Comparison of ENCODE assay signal across 8 mouse cellular contexts in genomic region chr11:50026521-50027090, GRCm38 (mm10). TPM values are rescaled to one million over a fixed set of nuclear protein-coding genes. Genes with fewer than 3 reads are reported as not detected.
DNase-seq lines count a peak whose midpoint lies in the region; ATAC-seq lines count a peak whose summit lies in the region.

No protein-coding gene starts in this region.

- ATAC-seq in heart, embryonic 11.5 days (replicated peaks; ENCODE audit: insufficient number of reproducible peaks, low FRiP score, low TSS enrichment): no peak
- ATAC-seq in forebrain, embryonic 13.5 days: no peak
- ATAC-seq in limb, embryonic 12.5 days (ENCODE audit: insufficient number of reproducible peaks, insufficient read depth, low FRiP score, low TSS enrichment, low read depth): no peak

- no peaks in the 10 kb centered on the region for H3K36me3 ChIP-seq in heart, embryonic 11.5 days (ENCODE audit: control insufficient read depth, insufficient read depth, low read length)
- H3K36me3 ChIP-seq in forebrain, embryonic 13.5 days (ENCODE audit: poor library complexity, severe bottlenecking): no peaks in the 10 kb centered on the region
- H3K36me3 ChIP-seq in limb, embryonic 12.5 days: no peaks in the 10 kb centered on the region

- no peak overlapping the region for H3K9ac ChIP-seq in heart, embryonic 11.5 days (ENCODE audit: low read depth, low read length)
- peak overlapping the region; percentile 99 for H3K9ac ChIP-seq in forebrain, embryonic 13.5 days
- peak overlapping the region; percentile 98 for H3K9ac ChIP-seq in limb, embryonic 12.5 days (replicated peaks)

- no peak overlapping the region for H3K27ac ChIP-seq in heart, embryonic 11.5 days (ENCODE audit: low read depth, low read length)
- peak overlapping the region; percentile 93 for H3K27ac ChIP-seq in forebrain, embryonic 13.5 days
- no peak overlapping the region for H3K27ac ChIP-seq in limb, embryonic 12.5 days

- peak overlapping the region; percentile 92 for H3K4me2 ChIP-seq in heart, embryonic 11.5 days
- peak overlapping the region; percentile 72 for H3K4me2 ChIP-seq in forebrain, embryonic 13.5 days
- peak overlapping the region; percentile 71 for H3K4me2 ChIP-seq in limb, embryonic 12.5 days

- no peak for DNase-seq in heart, postnatal 14 days
- DNase-seq in monocyte, adult 2 months (ENCODE audit: low read depth in 1 of 2, low spot score in 2 of 2): peak; percentile 24 to 58
- DNase-seq in ovary, postnatal 36 days (ENCODE audit: low spot score): no peak
- no peak for DNase-seq in T-cell, adult 2 months (ENCODE audit: low spot score)
- DNase-seq in cerebellum, adult 11-12 months: no peak

- H3K4me1 ChIP-seq in heart, embryonic 11.5 days (ENCODE audit: control insufficient read depth, insufficient read depth, low read length): 0 out of 2 replicates have a peak, but pooled peaks cover 2% of the 10 kb centered on the region
- peaks cover 37% of the 10 kb centered on the region for H3K4me1 ChIP-seq in forebrain, embryonic 13.5 days
- H3K4me1 ChIP-seq in limb, embryonic 12.5 days (replicated peaks): peaks cover 28% of the 10 kb centered on the region

- no peaks in the 10 kb centered on the region for H3K9me3 ChIP-seq in heart, embryonic 11.5 days (replicated peaks; ENCODE audit: control insufficient read depth, low read length)
- H3K9me3 ChIP-seq in forebrain, embryonic 13.5 days (replicated peaks): no peaks in the 10 kb centered on the region
- H3K9me3 ChIP-seq in limb, embryonic 12.5 days: no peaks in the 10 kb centered on the region

- WGBS in heart, embryonic 11.5 days (ENCODE audit: insufficient replicate concordance): 54% methylated on average over 3 of the region's 3 CpGs
- 19% methylated on average over 3 of the region's 3 CpGs for WGBS in forebrain, embryonic 13.5 days
- 43% methylated on average over 3 of the region's 3 CpGs for WGBS in limb, embryonic 12.5 days

- intact Hi-C loops in heart, postnatal 14 days (cut with DNase I): loop anchor here (5.0 kb wide), 1 partner anchor 41 kb away; no protein-coding TSS in a partner anchor

- H3K27me3 ChIP-seq in heart, embryonic 11.5 days (ENCODE audit: control insufficient read depth, insufficient read depth, low read length): peaks cover 15% of the 10 kb centered on the region
- peaks cover 7% of the 10 kb centered on the region; the same call in 1 of the 2 replicates for H3K27me3 ChIP-seq in forebrain, embryonic 13.5 days
- peaks cover 11% of the 10 kb centered on the region for H3K27me3 ChIP-seq in limb, embryonic 12.5 days

- peak overlapping the region; percentile 86 for H3K4me3 ChIP-seq in heart, embryonic 11.5 days (ENCODE audit: low read depth, low read length)
- peak overlapping the region; percentile 98 for H3K4me3 ChIP-seq in forebrain, embryonic 13.5 days
- peak overlapping the region; percentile 96 for H3K4me3 ChIP-seq in limb, embryonic 12.5 days (replicated peaks)

RNA-seq across cellular contexts. Expression of gene Rnf130, which starts 1.5 kb away (rescaled TPM):
- 30.3 and 35.2 TPM in 2 replicates for polyA plus RNA-seq in heart, embryonic 11.5 days (2014; fragmentation: Nextera tagmentation; extraction: Ambion mirVana)
- 10 to 100 TPM; 45.0 to 53.6 TPM for total RNA-seq in heart, postnatal 14 days (2021)
- polyA plus RNA-seq in forebrain, embryonic 13.5 days (2015; fragmentation: Nextera tagmentation; extraction: Ambion mirVana): 59.5 and 64.1 TPM in 2 replicates
- polyA plus RNA-seq in limb, embryonic 12.5 days (2016; fragmentation: Nextera tagmentation; extraction: Ambion mirVana): 88.5 and 101 TPM in 2 replicates

Comparison
In these comparisons a context has a peak if more than half of its experiments do, and no peak if none do; other contexts are left out.
1. DNase-seq: peak in monocyte, adult 2 months (2 of 2); none in heart, postnatal 14 days (0 of 2), ovary, postnatal 36 days (single experiment), T-cell, adult 2 months (single experiment) and cerebellum, adult 11-12 months (single experiment).
2. Peak in every context shown above with its lines, with median percentiles within 50 percentile points of each other: H3K4me2 ChIP-seq and H3K4me3 ChIP-seq.